In genomic region chr3:61159811-61160210, GRCm38 (mm10) we compare ENCODE assay signal across 20 mouse cellular contexts.
DNase-seq lines count a peak whose midpoint lies in the region; ATAC-seq lines count a peak whose summit lies in the region.
"Had no signal": no experiment of that assay in that cellular context is flagged by ENCODE, and none has a peak within 500 bp of the region (broad histone marks: within the 10 kb centered on the region; RNA-seq: fewer than 3 reads in every experiment).

No protein-coding gene starts in this region.

- H3K4me2 ChIP-seq in liver, embryonic 13.5 days, result peak overlapping the region; percentile 24; the same call in 1 of the 2 replicates
- H3K4me2 ChIP-seq: embryonic facial prominence, embryonic 15.5 days; intestine, embryonic 15.5 days had no signal

- no peaks in the 10 kb centered on the region for H3K36me3 ChIP-seq in liver, embryonic 13.5 days
- H3K36me3 ChIP-seq in midbrain, embryonic 10.5 days, result no peaks in the 10 kb centered on the region
- H3K36me3 ChIP-seq: embryonic facial prominence, embryonic 15.5 days; forebrain, embryonic 10.5 days; intestine, embryonic 15.5 days had no signal

- DNase-seq in embryo, embryonic 11.5 days (ENCODE audit: low read depth, low spot score), result peak; percentile 3
- no peak for DNase-seq in embryo, embryonic 10.5 days (ENCODE audit: low spot score)
- peak; percentile 38 for DNase-seq in liver, embryonic 13.5 days
- no peak for DNase-seq in kidney, postnatal 10 days
- no peak for DNase-seq in midbrain, embryonic 10.5 days (ENCODE audit: low spot score)
- no peak for DNase-seq in kidney, adult 9 months
- DNase-seq: cerebellum, adult 2 months; cerebellum, postnatal 25 days; kidney, adult 8-10 months; kidney, postnatal 25 days; midbrain, embryonic 14.5 days; right cerebral cortex, postnatal 14 days had no signal

- 9% methylated on average over 4 of the region's 4 CpGs for WGBS in liver, embryonic 13.5 days (ENCODE audit: insufficient replicate concordance)
- WGBS in midbrain, embryonic 10.5 days, result 79% methylated on average over 4 of the region's 4 CpGs

- no peaks in the 10 kb centered on the region for H3K27me3 ChIP-seq in liver, embryonic 13.5 days
- no peaks in the 10 kb centered on the region for H3K27me3 ChIP-seq in midbrain, embryonic 10.5 days (ENCODE audit: low read depth, poor library complexity, severe bottlenecking)
- H3K27me3 ChIP-seq: embryonic facial prominence, embryonic 15.5 days; intestine, embryonic 15.5 days had no signal

- peak; percentile 87 for ATAC-seq in common myeloid progenitor, adult 5-6 weeks (replicated peaks; ENCODE audit: low read depth, poor library complexity, severe bottlenecking)
- ATAC-seq in liver, embryonic 13.5 days (ENCODE audit: low read depth), result peak; percentile 85
- peak; percentile 96 for ATAC-seq in megakaryocyte-erythroid progenitor cell, adult 5-6 weeks (replicated peaks; ENCODE audit: low FRiP score, low TSS enrichment, poor library complexity, severe bottlenecking)
- ATAC-seq: hindbrain, embryonic 16.5 days; intestine, embryonic 15.5 days had no signal

- no peak overlapping the region for H3K9ac ChIP-seq in liver, embryonic 13.5 days
- H3K9ac ChIP-seq: embryonic facial prominence, embryonic 15.5 days; intestine, embryonic 15.5 days had no signal

- no peaks in the 10 kb centered on the region for H3K9me3 ChIP-seq in liver, embryonic 13.5 days (replicated peaks)
- H3K9me3 ChIP-seq in midbrain, embryonic 10.5 days (replicated peaks), result no peaks in the 10 kb centered on the region
- H3K9me3 ChIP-seq: embryonic facial prominence, embryonic 15.5 days; forebrain, embryonic 10.5 days; intestine, embryonic 15.5 days had no signal

- peaks cover 8% of the 10 kb centered on the region; the same call in 1 of the 2 replicates for H3K4me1 ChIP-seq in liver, embryonic 13.5 days (replicated peaks)
- no peaks in the 10 kb centered on the region for H3K4me1 ChIP-seq in midbrain, embryonic 10.5 days
- H3K4me1 ChIP-seq: embryonic facial prominence, embryonic 15.5 days; forebrain, embryonic 10.5 days; intestine, embryonic 15.5 days had no signal

- H3K27ac ChIP-seq in liver, embryonic 13.5 days, result peak overlapping the region; percentile 61
- H3K27ac ChIP-seq in midbrain, embryonic 10.5 days (replicated peaks), result no peak overlapping the region
- H3K27ac ChIP-seq: embryonic facial prominence, embryonic 15.5 days; forebrain, embryonic 10.5 days; intestine, embryonic 15.5 days; left cerebral cortex, adult 2 months; macrophage had no signal

- H3K4me3 ChIP-seq in liver, embryonic 13.5 days (replicated peaks), result no peak overlapping the region
- H3K4me3 ChIP-seq in midbrain, embryonic 10.5 days, result no peak overlapping the region
- H3K4me3 ChIP-seq: embryonic facial prominence, embryonic 15.5 days; forebrain, embryonic 10.5 days; intestine, embryonic 15.5 days; left cerebral cortex, adult 2 months had no signal

Comparison
In these comparisons a context has a peak if more than half of its experiments do, and no peak if none do; other contexts are left out.
1. DNase-seq: peak in embryo, embryonic 11.5 days (single experiment) and liver, embryonic 13.5 days (single experiment); none in embryo, embryonic 10.5 days (single experiment), kidney, postnatal 10 days (single experiment), midbrain, embryonic 10.5 days (single experiment) and kidney, adult 9 months (single experiment).
2. Peak in every context shown above with its lines, with median percentiles within 50 percentile points of each other: ATAC-seq.